Mouse (Mus musculus) lung, adult 2 months (tissue): Measurements from ENCODE around the gene Gnb1.

Experiments used
- CTCF ChIP-seq: fragments of 200-500 bp; IDR thresholded peaks from 2 replicates; pipeline ENCODE4 v1.5.1; 2011; ENCODE audit warnings: mild to moderate bottlenecking, low read length, control low read depth; ENCODE audit not compliant: insufficient read depth
- POLR2A ChIP-seq: fragments of 200-500 bp; IDR thresholded peaks from 2 replicates; pipeline ENCODE4 v1.6.1; 2011; ENCODE audit warnings: low read depth, mild to moderate bottlenecking, control low read depth, low read length, borderline replicate concordance; ENCODE audit errors: extremely low read depth

DNA sequence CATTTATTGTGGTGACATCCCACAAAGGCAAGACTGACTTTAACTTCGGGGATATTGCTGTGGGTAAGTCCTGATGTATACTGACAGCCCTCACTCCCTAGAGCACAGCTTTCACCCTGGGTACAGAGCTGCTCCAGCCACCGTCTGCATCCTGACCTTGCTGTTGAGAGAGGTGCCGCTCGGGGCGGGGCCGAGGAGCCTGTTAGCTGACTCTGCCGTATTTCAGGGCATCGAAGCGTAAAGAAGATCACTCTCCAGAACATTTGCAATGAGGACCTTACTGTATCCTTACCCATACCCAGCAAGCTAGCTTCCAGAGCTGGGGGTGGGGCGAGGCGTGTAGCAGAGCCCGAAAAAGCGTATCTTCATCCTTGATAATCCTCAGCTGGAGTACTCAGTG lies 28.1 kb upstream of the Gnb1 start:
- TF ChIP-seq CTCF (no peak), POLR2A (no peak)
